Mouse (Mus musculus): Measurements from ENCODE around the gene Acot4. TPM values are rescaled to one million over a fixed set of nuclear protein-coding genes. Genes with fewer than 3 reads are reported as not detected.
A peak's percentile ranks its signal among the peaks of the same experiment; 100 is the strongest.
"Not testable (repeated sequence)": the region's sequence is repeated elsewhere in the genome, so short reads cannot be mapped to it uniquely, and the experiment has no call there.

Acot4 gene
- polyA plus RNA-seq, 2 experiments, result 0.11 to 0.23 TPM

- Histone ChIP-seq H3K9ac (ENCODE audit: low read depth, low read length, severe bottlenecking) (no peak overlapping the region; the same call in 1 of the 2 replicates), H3K4me2 (replicated peaks; ENCODE audit: low read depth, low read length, severe bottlenecking) (peak overlapping the region; percentile 50), H3K27me3 (ENCODE audit: control insufficient read depth, insufficient read depth, low read length) (no peaks in the 10 kb centered on the region), H3K27ac (replicated peaks; ENCODE audit: low read depth, low read length) (no peak overlapping the region), H3K4me1 (ENCODE audit: control insufficient read depth, insufficient read depth, low read length) (0 out of 2 replicates have a peak, but pooled peaks cover 7% of the 10 kb centered on the region), H3K9me3 (ENCODE audit: control insufficient read depth, low read length) (no peaks in the 10 kb centered on the region), H3K4me3 (replicated peaks; ENCODE audit: low read length) (peak overlapping the region; percentile 47), H3K36me3 (ENCODE audit: control insufficient read depth, insufficient read depth, low read length) (peaks cover 9% of the 10 kb centered on the region; the same call in 1 of the 2 replicates)
- no peak for ATAC-seq (ENCODE audit: low FRiP score, low read depth)
- DNase-seq (ENCODE audit: low spot score), result no peak
- no peak for TF ChIP-seq POLR2A (IDR thresholded peaks at IDR 0.05; ENCODE audit: borderline replicate concordance, extremely low read depth, insufficient read depth, insufficient read length)
- WGBS, result 72% methylated on average over 3 of the region's 3 CpGs
Measured at GRCm38 (mm10) chr12:84010201-84010600, 28.0 kb upstream of the Acot4 start.

GRCm38 (mm10) chr12:84011251-84012040, 26.7 kb upstream of the Acot4 start:
- Histone ChIP-seq H3K27ac (replicated peaks; ENCODE audit: low read depth, low read length) (no peak overlapping the region), H3K9ac (ENCODE audit: low read depth, low read length, severe bottlenecking) (0 out of 2 replicates have a peak overlapping the region, but pooled peaks have one; percentile 2), H3K27me3 (ENCODE audit: control insufficient read depth, insufficient read depth, low read length) (no peaks in the 10 kb centered on the region), H3K4me2 (replicated peaks; ENCODE audit: low read depth, low read length, severe bottlenecking) (0 out of 2 replicates have a peak overlapping the region, but pooled peaks have one; percentile 6), H3K9me3 (ENCODE audit: control insufficient read depth, low read length) (no peaks in the 10 kb centered on the region), H3K4me3 (replicated peaks; ENCODE audit: low read length) (no peak overlapping the region), H3K4me1 (ENCODE audit: control insufficient read depth, insufficient read depth, low read length) (0 out of 2 replicates have a peak, but pooled peaks cover 7% of the 10 kb centered on the region), H3K36me3 (ENCODE audit: control insufficient read depth, insufficient read depth, low read length) (peaks cover 11% of the 10 kb centered on the region; the same call in 1 of the 2 replicates)
- TF ChIP-seq POLR2A (IDR thresholded peaks at IDR 0.05; ENCODE audit: borderline replicate concordance, extremely low read depth, insufficient read depth, insufficient read length), result no peak
- 57% methylated on average over 12 of the region's 12 CpGs for WGBS
- DNase-seq (ENCODE audit: low spot score) (peak; percentile 61), ATAC-seq (ENCODE audit: low FRiP score, low read depth) (peak; percentile 20; the same call in 1 of the 2 replicates)

- no peak for DNase-seq (ENCODE audit: low spot score)
- H3K4me1 ChIP-seq (ENCODE audit: control insufficient read depth, insufficient read depth, low read length), result 0 out of 2 replicates have a peak, but pooled peaks cover 7% of the 10 kb centered on the region
- no peaks in the 10 kb centered on the region for H3K27me3 ChIP-seq (ENCODE audit: control insufficient read depth, insufficient read depth, low read length)
- no peak overlapping the region for H3K27ac ChIP-seq (replicated peaks; ENCODE audit: low read depth, low read length)
- TF ChIP-seq POLR2A (IDR thresholded peaks at IDR 0.05; ENCODE audit: borderline replicate concordance, extremely low read depth, insufficient read depth, insufficient read length), result no peak
- H3K36me3 ChIP-seq (ENCODE audit: control insufficient read depth, insufficient read depth, low read length), result peaks cover 11% of the 10 kb centered on the region; the same call in 1 of the 2 replicates
- H3K9ac ChIP-seq (ENCODE audit: low read depth, low read length, severe bottlenecking), result no peak overlapping the region
- H3K4me2 ChIP-seq (replicated peaks; ENCODE audit: low read depth, low read length, severe bottlenecking), result no peak overlapping the region
- ATAC-seq (ENCODE audit: low FRiP score, low read depth), result no peak
- no peak overlapping the region for H3K4me3 ChIP-seq (replicated peaks; ENCODE audit: low read length)
- 70% methylated on average over 6 of the region's 6 CpGs for WGBS
- no peaks in the 10 kb centered on the region for H3K9me3 ChIP-seq (ENCODE audit: control insufficient read depth, low read length)
Measured at GRCm38 (mm10) chr12:84013130-84013529, 25.0 kb upstream of the Acot4 start.

- 90% methylated on average over 7 of the region's 7 CpGs for whole genome bisulfite sequencing
- no peak overlapping the region for H3K9ac ChIP-seq (ENCODE audit: low read depth, low read length, severe bottlenecking)
- H3K4me3 ChIP-seq (replicated peaks; ENCODE audit: low read length), result no peak overlapping the region
- no peaks in the 10 kb centered on the region for H3K27me3 ChIP-seq (ENCODE audit: control insufficient read depth, insufficient read depth, low read length)
- no peak for ATAC-seq (ENCODE audit: low FRiP score, low read depth)
- H3K27ac ChIP-seq (replicated peaks; ENCODE audit: low read depth, low read length), result no peak overlapping the region
- no peak for TF ChIP-seq POLR2A (IDR thresholded peaks at IDR 0.05; ENCODE audit: borderline replicate concordance, extremely low read depth, insufficient read depth, insufficient read length)
- H3K9me3 ChIP-seq (ENCODE audit: control insufficient read depth, low read length), result no peaks in the 10 kb centered on the region
- no peak overlapping the region for H3K4me2 ChIP-seq (replicated peaks; ENCODE audit: low read depth, low read length, severe bottlenecking)
- DNase-seq (ENCODE audit: low spot score), result no peak
- 0 out of 2 replicates have a peak, but pooled peaks cover 4% of the 10 kb centered on the region for H3K4me1 ChIP-seq (ENCODE audit: control insufficient read depth, insufficient read depth, low read length)
- H3K36me3 ChIP-seq (ENCODE audit: control insufficient read depth, insufficient read depth, low read length), result peaks cover 11% of the 10 kb centered on the region; the same call in 1 of the 2 replicates
Measured at GRCm38 (mm10) chr12:84013701-84014100, 24.5 kb upstream of the Acot4 start.

- WGBS, result 37% methylated on average over 7 of the region's 7 CpGs
- not testable (repeated sequence) for H3K9me3 ChIP-seq (ENCODE audit: control insufficient read depth, low read length); H3K4me3 ChIP-seq (replicated peaks; ENCODE audit: low read length); H3K36me3 ChIP-seq (ENCODE audit: control insufficient read depth, insufficient read depth, low read length); H3K9ac ChIP-seq (ENCODE audit: low read depth, low read length, severe bottlenecking); H3K27me3 ChIP-seq (ENCODE audit: control insufficient read depth, insufficient read depth, low read length); H3K4me1 ChIP-seq (ENCODE audit: control insufficient read depth, insufficient read depth, low read length); H3K4me2 ChIP-seq (replicated peaks; ENCODE audit: low read depth, low read length, severe bottlenecking); H3K27ac ChIP-seq (replicated peaks; ENCODE audit: low read depth, low read length)
- DNase-seq (ENCODE audit: low spot score) (peak; percentile 67), ATAC-seq (ENCODE audit: low FRiP score, low read depth) (peak; percentile 37; the same call in 1 of the 2 replicates)
Measured at GRCm38 (mm10) chr12:84020528-84020927, 17.7 kb upstream of the Acot4 start.

- H3K9ac ChIP-seq (ENCODE audit: low read depth, low read length, severe bottlenecking); ATAC-seq (ENCODE audit: low FRiP score, low read depth); H3K9me3 ChIP-seq (ENCODE audit: control insufficient read depth, low read length); H3K27me3 ChIP-seq (ENCODE audit: control insufficient read depth, insufficient read depth, low read length); DNase-seq (ENCODE audit: low spot score); H3K4me1 ChIP-seq (ENCODE audit: control insufficient read depth, insufficient read depth, low read length); H3K4me2 ChIP-seq (replicated peaks; ENCODE audit: low read depth, low read length, severe bottlenecking); H3K4me3 ChIP-seq (replicated peaks; ENCODE audit: low read length); H3K36me3 ChIP-seq (ENCODE audit: control insufficient read depth, insufficient read depth, low read length); H3K27ac ChIP-seq (replicated peaks; ENCODE audit: low read depth, low read length): not testable (repeated sequence)
- 90% methylated on average over 4 of the region's 4 CpGs for WGBS
Measured at GRCm38 (mm10) chr12:84022266-84022665, 15.9 kb upstream of the Acot4 start.

Data from limb, embryonic 14.5 days (tissue).